Mouse (Mus musculus) forebrain, embryonic 16.5 days (tissue): ENCODE results near the gene Ripor2. TPM values are rescaled to one million over a fixed set of nuclear protein-coding genes. Genes with fewer than 3 reads are reported as not detected.

Experiments
- ATAC-seq: fragments of 200-750 bp; cut with Nextera tagmentation; 2 replicates; pipeline ENCODE4 v1.8.0; 2017; ENCODE audit warnings: mild to moderate bottlenecking, moderate library complexity
- H3K27ac ChIP-seq: fragments of 300-500 bp; sonication (generic); 2 replicates; pipeline ENCODE4 v1.5.1; 2014; ENCODE audit warnings: low read length, control low read depth
- H3K27me3 ChIP-seq: fragments of 300-500 bp; sonication (generic); replicated peaks from 2 replicates; pipeline ENCODE4 v1.6.1; 2014; ENCODE audit warnings: low read length; ENCODE audit not compliant: control insufficient read depth, insufficient read depth
- H3K36me3 ChIP-seq: fragments of 300-500 bp; sonication (generic); 2 replicates; pipeline ENCODE4 v1.6.1; 2014; ENCODE audit not compliant: control insufficient read depth, insufficient read depth
- H3K4me1 ChIP-seq: fragments of 300-500 bp; sonication (generic); replicated peaks from 2 replicates; pipeline ENCODE4 v1.6.1; 2014; ENCODE audit warnings: low read length; ENCODE audit not compliant: control insufficient read depth, insufficient read depth
- H3K4me2 ChIP-seq: fragments of 300-500 bp; sonication (generic); 2 replicates; pipeline ENCODE4 v1.6.1; 2014; ENCODE audit warnings: mild to moderate bottlenecking, low read length, control low read depth
- H3K4me3 ChIP-seq: fragments of 300-500 bp; sonication (generic); replicated peaks from 2 replicates; pipeline ENCODE4 v1.5.1; 2014; ENCODE audit warnings: mild to moderate bottlenecking, low read length, control low read depth
- H3K9ac ChIP-seq: fragments of 300-500 bp; sonication (generic); replicated peaks from 2 replicates; pipeline ENCODE4 v1.6.1; 2014; ENCODE audit warnings: low read depth, low read length, control low read depth
- H3K9me3 ChIP-seq: fragments of 300-500 bp; sonication (generic); 2 replicates; pipeline ENCODE4 v1.6.1; 2016; ENCODE audit warnings: low read length; ENCODE audit not compliant: control insufficient read depth
- WGBS: fragments of 180-500 bp; shearing (Covaris S2); extraction: QIAGEN DNeasy Blood & Tissue Kit; methylation state at CpG from one replicate; pipeline ENCODE4 v1.1.7; 2014; 5-methylcytosine and 5-hydroxymethylcytosine counted together
- polyA plus RNA-seq: library from polyadenylated mRNA; unstranded; fragments of >200 nt; fragmentation: Nextera tagmentation; extraction: Ambion mirVana; gene quantifications from 2 replicates; pipeline ENCODE4 v1.2.1, GENCODE M21; 2015

Gene Ripor2
- polyA plus RNA-seq, 1 experiment from 2014 or later: 33.8 TPM

DNA sequence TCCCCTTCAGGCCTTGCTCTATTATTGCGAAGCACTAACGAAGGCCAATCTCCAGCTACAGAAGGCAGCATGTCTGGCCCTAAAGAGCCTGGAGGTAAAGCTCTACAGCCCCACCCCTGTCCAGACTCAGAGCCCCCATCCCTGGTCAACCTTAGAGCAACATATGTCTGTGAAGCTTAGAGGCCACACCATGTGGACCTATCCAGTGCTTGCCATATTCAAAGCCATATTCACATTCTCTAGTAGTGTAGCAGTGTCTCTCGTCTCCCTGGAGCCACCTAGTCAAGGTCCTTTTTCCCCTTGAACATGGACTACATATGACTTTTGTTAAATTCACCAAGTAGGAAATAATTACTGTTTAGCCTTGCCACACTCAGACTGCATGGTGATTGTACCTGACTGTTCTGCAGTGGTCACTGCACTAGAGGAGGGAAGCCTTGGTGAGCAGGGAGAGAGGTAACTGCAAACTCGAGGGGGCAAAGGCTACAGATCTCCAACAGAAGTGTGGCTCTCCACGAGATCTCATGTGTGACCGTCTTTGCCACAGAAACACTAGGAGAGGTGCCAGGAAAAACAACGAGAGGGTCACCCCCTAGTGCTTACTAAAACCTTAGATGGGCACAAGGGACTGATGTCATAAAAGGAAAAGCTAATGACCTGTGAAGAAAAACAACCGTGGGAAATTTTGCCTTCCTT is 141.9 kb downstream of the Ripor2 start:
- Histone ChIP-seq H3K4me3 (no peak overlapping the region), H3K9me3 (no peaks in the 10 kb centered on the region), H3K36me3 (peaks cover 8% of the 10 kb centered on the region; the same call in 1 of the 2 replicates), H3K4me2 (no peak overlapping the region), H3K9ac (no peak overlapping the region), H3K27me3 (no peaks in the 10 kb centered on the region), H3K4me1 (no peaks in the 10 kb centered on the region), H3K27ac (no peak overlapping the region)
- WGBS: 45% methylated on average over 8 of the region's 8 CpGs
- no peak; the same call in 1 of the 2 replicates for ATAC-seq

DNA sequence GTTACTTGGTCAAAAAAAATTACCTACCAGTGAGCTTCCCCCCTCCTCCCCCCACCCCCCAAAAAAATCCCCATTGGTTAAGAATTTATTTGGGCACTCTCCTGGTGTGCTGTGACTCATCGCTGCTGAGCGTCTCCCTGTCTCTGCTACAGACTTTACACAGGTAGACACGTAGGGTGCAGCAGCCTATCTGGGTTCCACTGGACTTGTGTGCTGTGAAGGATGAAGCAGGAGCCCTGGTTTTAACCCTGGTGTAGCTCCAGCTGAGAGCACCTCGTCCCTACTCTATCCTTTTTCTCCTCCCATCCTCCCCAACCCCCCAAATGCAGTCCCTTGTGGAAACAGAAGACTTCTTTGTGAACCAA is 142.4 kb downstream of the Ripor2 start:
- H3K4me3 ChIP-seq: no peak overlapping the region
- peaks cover 8% of the 10 kb centered on the region; the same call in 1 of the 2 replicates for H3K36me3 ChIP-seq
- H3K9me3 ChIP-seq: no peaks in the 10 kb centered on the region
- no peaks in the 10 kb centered on the region for H3K4me1 ChIP-seq
- H3K27me3 ChIP-seq: no peaks in the 10 kb centered on the region
- H3K27ac ChIP-seq: no peak overlapping the region
- WGBS: 55% methylated on average over 4 of the region's 4 CpGs
- no peak for ATAC-seq
- no peak overlapping the region for H3K4me2 ChIP-seq
- no peak overlapping the region for H3K9ac ChIP-seq

DNA sequence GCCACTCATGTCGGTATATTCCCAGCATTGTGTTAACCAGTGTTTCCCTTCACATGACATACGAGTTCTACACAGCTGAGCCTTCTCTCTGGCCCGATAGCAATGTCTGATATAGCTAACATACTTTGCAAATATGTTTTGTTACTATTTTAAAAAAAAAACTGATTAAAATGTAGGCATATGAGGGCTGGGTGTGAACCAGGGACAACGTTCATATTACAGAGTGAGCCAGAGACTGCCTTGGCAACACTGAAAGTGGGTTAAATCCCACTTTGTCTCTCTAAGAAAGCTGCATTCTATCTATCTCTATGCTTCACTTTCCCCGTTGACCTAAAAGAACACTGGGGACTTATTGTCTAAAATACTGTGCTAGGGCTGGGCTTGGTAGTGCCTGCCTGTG is 147.1 kb downstream of the Ripor2 start:
- 87% methylated on average over 5 of the region's 5 CpGs for WGBS
- Histone ChIP-seq H3K27me3 (no peaks in the 10 kb centered on the region), H3K4me2 (no peak overlapping the region), H3K4me3 (no peak overlapping the region), H3K36me3 (peaks cover 3% of the 10 kb centered on the region; the same call in 1 of the 2 replicates), H3K9me3 (no peaks in the 10 kb centered on the region), H3K9ac (no peak overlapping the region), H3K4me1 (no peaks in the 10 kb centered on the region), H3K27ac (no peak overlapping the region)
- no peak for ATAC-seq

- Histone ChIP-seq H3K4me2 (no peak overlapping the region), H3K9me3 (no peaks in the 10 kb centered on the region), H3K9ac (no peak overlapping the region), H3K4me1 (no peaks in the 10 kb centered on the region), H3K27ac (no peak overlapping the region), H3K27me3 (no peaks in the 10 kb centered on the region), H3K36me3 (no peaks in the 10 kb centered on the region), H3K4me3 (no peak overlapping the region)
- no peak for ATAC-seq
- WGBS: 66% methylated on average over 5 of the region's 5 CpGs
These were observed 152.5 kb downstream of the Ripor2 start for GRCm38 (mm10) chr13:24734502-24734901.

GRCm38 (mm10) chr13:24735608-24736131 is 153.7 kb downstream of the Ripor2 start:
- no peaks in the 10 kb centered on the region for H3K27me3 ChIP-seq
- no peak overlapping the region for H3K27ac ChIP-seq
- no peaks in the 10 kb centered on the region for H3K4me1 ChIP-seq
- H3K4me2 ChIP-seq: no peak overlapping the region
- H3K4me3 ChIP-seq: no peak overlapping the region
- no peaks in the 10 kb centered on the region for H3K9me3 ChIP-seq
- no peak overlapping the region for H3K9ac ChIP-seq
- 67% methylated on average over 6 of the region's 6 CpGs for WGBS
- no peak for ATAC-seq
- no peaks in the 10 kb centered on the region for H3K36me3 ChIP-seq

- Histone ChIP-seq H3K27me3 (no peaks in the 10 kb centered on the region), H3K4me1 (no peaks in the 10 kb centered on the region), H3K4me2 (no peak within 1 kb of the TSS), H3K36me3 (no peaks in the 10 kb centered on the region), H3K4me3 (no peak within 1 kb of the TSS), H3K27ac (no peak within 1 kb of the TSS), H3K9ac (no peak within 1 kb of the TSS), H3K9me3 (no peaks in the 10 kb centered on the region)
- ATAC-seq: no peak
- WGBS: 86% methylated on average over 10 of the region's 10 CpGs
These were observed 159.0 kb downstream of the Ripor2 start, which contains the start of gene Armh2 for GRCm38 (mm10) chr13:24741028-24741427. Gene Armh2, plus strand, starts transcription at chr13:24741232.

- WGBS: 84% methylated on average over 3 of the region's 3 CpGs
- H3K27me3 ChIP-seq: no peaks in the 10 kb centered on the region
- H3K9me3 ChIP-seq: no peaks in the 10 kb centered on the region
- H3K4me3 ChIP-seq: no peak overlapping the region
- H3K27ac ChIP-seq: no peak overlapping the region
- no peak overlapping the region for H3K4me2 ChIP-seq
- ATAC-seq: no peak
- no peaks in the 10 kb centered on the region for H3K36me3 ChIP-seq
- no peaks in the 10 kb centered on the region for H3K4me1 ChIP-seq
- no peak overlapping the region for H3K9ac ChIP-seq
These were observed 165.8 kb downstream of the Ripor2 start for GRCm38 (mm10) chr13:24747823-24748222.

DNA sequence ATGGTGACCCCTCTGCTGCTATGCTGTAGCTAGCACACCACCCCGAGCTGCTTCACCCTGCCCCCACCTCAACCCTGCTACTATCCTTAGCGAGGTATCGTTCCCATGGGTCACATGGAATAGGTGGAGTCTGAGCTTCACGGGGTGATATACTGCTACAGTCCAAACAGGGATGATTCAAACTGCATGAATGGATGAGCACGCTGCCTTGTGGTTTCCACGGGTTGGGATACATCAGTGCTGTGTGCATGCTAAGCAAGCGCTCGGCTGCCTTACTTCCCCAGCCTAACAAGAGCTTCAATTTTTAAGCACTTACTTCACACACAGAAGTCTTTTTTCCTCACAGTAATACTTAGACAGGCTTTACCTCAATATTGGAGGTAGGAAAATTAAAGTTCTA is 168.8 kb downstream of the Ripor2 start:
- H3K4me2 ChIP-seq: no peak overlapping the region
- no peak overlapping the region for H3K4me3 ChIP-seq
- H3K9me3 ChIP-seq: no peaks in the 10 kb centered on the region
- no peak overlapping the region for H3K9ac ChIP-seq
- no peaks in the 10 kb centered on the region for H3K36me3 ChIP-seq
- H3K27ac ChIP-seq: no peak overlapping the region
- H3K27me3 ChIP-seq: no peaks in the 10 kb centered on the region
- ATAC-seq: no peak
- WGBS: 90% methylated on average over 8 of the region's 8 CpGs
- no peaks in the 10 kb centered on the region for H3K4me1 ChIP-seq

GRCm38 (mm10) chr13:24751396-24751795 is 169.4 kb downstream of the Ripor2 start:
- 92% methylated on average over 8 of the region's 8 CpGs for WGBS
- H3K27ac ChIP-seq: no peak overlapping the region

More at GRCm38 (mm10) chr13:24751396-24751795, 169.4 kb downstream of the Ripor2 start:
- no peaks in the 10 kb centered on the region for H3K36me3 ChIP-seq
- no peak overlapping the region for H3K9ac ChIP-seq
- no peak overlapping the region for H3K4me3 ChIP-seq
- H3K9me3 ChIP-seq: no peaks in the 10 kb centered on the region
- no peaks in the 10 kb centered on the region for H3K4me1 ChIP-seq
- no peak for ATAC-seq
- no peak overlapping the region for H3K4me2 ChIP-seq
- no peaks in the 10 kb centered on the region for H3K27me3 ChIP-seq
